Mouse (Mus musculus) retina, postnatal 1 day (tissue): Measurements from ENCODE around the gene Cldn22.

Experiments used
- DNase-seq: peaks from one replicate; pipeline ENCODE4 v3.0.0-alpha.2; 2012

The Cldn22 gene

DNA sequence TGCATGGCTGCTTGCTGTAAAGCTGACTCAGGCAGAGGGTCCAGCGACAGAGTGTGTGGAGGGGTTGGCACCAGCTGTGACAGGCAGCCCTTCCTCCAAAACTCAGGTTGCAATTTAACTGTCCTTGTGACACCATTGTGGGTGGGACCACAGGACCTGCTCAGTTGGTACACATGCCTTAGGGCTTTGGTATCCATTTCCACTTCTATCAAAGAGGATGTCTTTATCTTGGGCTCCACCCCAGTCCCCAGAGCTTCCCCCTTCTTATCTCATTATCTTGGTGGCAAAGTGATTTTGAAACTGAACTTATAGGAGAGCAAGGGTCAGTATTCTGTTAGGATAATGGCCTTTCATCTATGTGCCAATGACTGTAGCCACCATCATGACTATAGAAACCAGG is 9.7 kb downstream of the Cldn22 start:
- DNase-seq: no peak

DNA sequence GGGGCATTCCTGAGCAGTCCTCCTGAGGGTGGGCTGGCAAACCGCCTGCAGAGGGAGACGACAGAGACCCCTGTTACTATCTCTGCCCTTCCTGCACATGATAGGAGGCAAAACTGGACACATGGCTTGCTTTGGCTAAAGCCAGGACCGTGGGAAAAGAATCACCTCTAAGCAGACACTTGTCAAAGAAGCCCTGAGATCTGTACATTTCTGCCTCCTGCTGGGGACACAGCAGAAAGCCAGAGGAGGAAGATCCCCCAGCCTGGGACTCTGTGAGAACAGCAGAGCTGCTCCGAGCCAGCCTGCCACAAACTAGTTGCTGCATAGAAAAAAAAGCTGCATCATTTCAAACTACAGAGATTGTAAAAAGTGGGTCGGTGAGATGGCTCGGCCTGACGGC is 18.8 kb downstream of the Cldn22 start:
- peak; percentile 41 for DNase-seq

DNA sequence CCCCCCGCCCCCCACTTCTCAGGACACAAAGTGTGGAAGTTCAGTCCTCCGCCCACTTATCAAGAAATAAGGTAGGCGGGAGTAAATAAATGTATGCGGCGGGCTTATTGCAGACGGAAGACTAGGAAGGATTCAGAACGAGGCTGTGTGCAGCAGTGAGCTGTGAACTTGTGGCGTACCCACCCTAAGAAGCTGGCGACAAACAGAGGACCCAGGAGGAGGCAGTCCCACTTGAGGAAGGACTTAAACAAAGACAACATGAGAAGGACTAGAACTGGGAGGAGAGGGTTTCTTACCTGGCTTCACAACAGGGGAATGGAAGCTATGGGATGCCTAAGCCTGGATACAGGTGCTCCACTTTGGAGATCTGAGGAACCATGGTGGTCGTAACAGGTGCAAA is 19.4 kb downstream of the Cldn22 start:
- no peak for DNase-seq

DNA sequence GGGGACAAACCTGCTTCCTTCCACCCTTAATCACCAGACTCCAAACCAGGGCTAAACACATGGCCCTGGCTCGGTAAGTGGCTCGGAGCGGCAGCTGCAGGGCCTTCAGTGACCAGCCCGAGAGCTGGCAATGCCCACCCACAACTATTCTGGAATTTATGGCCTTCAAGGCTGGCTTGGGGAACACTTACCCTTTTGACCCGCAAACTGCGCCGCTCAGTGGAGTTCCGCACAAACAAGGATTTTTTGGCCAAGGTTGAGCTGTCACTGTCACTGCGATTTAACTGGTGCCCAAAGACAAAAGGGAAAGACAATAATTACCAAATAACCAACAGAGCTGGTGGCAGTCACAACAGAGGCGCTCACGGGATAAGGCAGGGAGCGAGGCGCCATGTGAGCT is 21.7 kb downstream of the Cldn22 start:
- peak; percentile 77 for DNase-seq

DNA sequence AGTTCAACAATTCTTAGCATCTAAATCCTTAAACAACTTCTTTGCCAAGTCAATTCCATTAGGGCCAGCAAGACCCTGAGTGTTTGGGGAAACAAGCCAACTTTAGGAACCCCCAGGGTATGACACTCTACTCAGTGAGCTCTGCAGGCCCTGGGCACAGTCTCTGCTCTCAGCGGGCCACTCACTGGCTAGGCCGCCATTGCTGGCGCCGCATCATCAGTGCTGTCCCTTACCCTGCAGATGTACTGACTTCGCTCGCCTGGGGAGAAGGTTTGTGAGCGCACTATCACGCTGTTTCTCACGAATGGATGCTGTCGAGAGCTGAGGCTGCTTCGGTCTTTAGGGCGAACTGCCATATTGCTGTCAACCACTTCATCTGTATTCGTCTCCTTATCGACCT is 22.9 kb downstream of the Cldn22 start:
- DNase-seq: no peak

DNA sequence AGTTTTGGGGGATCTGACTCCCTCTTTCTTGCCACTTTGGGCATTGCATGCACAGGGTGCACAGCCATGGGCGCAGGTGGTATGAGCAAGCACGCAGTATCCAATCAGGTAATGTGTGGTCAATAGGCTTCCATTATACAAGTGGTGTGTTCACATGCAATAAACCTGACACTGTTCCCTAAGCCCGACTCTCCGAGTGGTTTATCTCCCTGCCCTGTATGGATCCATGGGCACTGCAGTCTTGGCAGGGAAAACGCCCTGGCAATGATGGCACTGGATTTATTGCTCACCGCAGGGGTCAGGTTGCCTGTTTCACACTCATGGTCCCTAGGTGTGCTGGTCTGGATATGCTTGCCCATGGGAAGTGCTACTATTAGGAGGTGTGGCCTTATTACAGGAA is 23.6 kb downstream of the Cldn22 start:
- no peak for DNase-seq

DNA sequence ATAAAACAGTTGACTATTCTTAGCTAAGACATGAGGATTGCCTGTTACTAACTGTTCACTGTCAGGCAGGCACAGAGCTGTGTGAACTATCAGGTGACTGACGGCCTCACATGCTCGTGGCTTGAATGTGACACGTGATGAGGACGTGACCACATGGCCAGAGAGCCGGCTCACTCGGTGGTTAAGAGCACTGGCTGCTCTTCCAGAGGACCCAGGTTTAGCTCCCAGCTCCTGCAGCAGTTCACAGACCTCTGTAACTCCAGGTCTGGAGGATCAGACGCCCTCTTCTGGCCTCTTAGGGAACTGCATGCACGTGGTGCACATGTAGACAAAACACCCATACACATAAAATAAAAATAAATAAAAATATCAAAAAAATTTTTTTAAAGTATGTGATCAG is 25.6 kb downstream of the Cldn22 start:
- no peak for DNase-seq

DNA sequence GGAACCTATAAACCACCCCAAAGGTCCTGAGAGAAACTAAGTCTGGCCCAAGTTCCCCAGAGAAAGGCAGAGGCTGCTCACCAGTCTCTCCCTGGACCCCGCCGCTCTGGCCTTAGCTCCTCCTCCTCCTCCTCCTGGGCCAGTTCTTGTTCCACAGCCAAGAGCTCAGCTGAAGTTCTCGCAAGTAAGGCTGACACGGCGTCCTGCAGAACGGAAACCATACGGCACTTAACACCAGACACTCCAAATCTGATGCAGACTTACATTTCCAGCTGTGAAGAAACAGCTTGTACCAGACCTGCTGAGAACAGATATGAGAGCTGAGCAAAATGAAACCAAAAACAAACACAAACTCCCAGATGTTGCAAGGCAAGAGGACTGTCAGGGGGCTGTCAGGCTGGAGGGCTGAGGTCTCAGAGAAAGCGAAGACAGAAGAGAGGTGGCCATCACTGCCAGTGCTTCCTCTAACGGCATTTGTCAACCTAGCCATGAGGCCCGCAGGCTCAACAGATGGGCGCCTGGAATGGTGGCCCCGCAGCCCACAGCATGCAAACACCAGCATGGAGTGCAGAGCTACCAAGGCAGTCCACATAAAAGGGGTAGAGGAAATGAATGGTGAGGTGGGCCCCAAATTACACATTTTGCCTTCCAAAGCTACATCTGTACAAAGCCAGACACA is 27.7 kb downstream of the Cldn22 start:
- DNase-seq: no peak

DNA sequence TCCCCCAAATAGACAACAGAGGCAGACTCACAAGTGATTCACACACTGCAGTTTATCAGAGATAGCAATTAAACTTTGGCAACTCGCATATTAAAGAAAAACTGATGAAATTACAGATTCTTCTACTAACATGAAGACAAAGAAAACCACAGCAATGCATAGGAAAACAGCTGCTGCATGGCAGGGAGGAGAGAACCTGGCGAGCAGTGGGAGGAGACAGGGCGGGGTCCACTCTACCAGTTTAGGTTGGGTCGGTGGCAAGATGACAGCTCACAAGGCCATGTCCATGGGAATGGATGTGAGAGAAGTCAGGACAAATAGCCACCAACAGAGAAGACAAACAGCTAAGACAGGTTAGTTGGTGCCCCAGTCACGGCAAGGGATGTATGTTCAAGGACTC is 28.5 kb downstream of the Cldn22 start:
- no peak for DNase-seq

DNA sequence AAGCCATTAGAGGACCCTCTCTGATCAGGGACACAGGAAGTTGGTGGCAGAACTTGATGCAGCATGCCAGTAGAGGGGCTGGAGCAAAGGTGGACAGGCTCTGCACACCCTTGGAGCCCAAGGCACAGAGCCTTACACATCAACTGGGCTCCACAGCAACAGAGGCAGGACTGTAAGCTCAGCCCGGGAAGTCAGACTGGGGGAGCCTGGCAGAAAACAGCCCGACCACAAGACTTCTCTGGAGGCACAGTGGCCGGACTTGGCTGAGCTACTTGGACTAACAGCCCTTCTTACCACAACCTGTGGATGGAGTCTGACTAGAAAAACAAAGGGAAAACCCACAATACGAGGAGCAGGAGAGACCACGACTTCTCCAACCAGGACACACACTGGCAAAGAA is 29.1 kb downstream of the Cldn22 start:
- no peak for DNase-seq

DNA sequence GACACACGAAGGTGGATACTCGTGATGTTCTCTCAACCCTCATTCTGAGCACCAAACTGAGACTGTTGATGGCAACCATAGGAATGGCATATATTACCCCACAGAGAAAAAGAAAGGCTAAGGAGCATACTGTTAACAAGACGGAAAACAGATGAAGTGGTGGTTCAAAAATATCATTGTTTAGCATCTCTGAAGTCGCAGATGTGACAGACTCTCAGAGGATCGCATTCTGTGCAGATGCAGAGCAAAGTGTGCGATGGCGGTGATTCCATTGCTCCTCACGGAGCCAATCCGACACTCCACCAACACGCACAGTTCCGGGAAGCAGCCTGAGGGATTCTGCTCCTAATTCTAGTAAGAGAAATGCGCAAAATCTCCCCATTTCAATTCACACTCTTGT is 35.0 kb downstream of the Cldn22 start:
- DNase-seq: no peak

DNA sequence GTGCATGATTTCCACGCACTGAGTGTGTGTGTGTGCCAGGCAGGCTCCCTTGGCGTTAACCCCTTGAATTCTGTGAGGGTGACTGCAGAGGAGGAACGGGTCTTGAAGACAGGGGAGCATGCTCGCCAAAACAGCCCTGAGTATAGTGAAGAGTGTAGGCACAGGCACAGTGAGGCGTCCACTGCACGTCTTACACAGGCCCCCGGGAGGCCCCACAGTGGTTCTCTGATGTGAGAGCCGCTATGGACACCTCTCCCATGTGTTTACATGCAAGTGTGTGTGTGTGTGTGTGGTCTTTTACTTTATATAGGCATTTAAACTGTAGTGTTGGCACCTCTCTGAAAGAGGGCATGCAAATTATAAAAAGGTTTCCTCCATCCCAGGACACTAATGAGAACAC is 42.3 kb downstream of the Cldn22 start:
- no peak for DNase-seq

DNA sequence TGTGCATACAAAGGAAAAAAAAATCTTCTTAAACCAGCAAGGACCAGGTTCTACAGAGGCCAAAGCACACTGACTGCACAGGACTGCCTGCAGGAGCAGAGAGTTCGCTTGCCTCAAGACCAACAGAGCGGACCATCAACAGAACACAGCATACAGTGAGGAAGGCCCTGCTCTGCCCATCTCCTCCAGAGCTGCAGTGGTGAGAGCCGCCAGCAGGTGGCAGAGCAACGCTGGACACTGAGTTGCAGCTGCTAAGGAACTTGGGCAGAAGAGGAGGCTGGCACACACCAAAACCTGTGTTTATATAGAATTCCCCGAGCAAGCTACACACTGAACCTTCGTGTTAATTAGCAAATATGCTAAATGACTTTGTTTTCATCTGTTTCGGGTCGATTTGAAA is 42.8 kb downstream of the Cldn22 start:
- DNase-seq: peak; percentile 80

DNA sequence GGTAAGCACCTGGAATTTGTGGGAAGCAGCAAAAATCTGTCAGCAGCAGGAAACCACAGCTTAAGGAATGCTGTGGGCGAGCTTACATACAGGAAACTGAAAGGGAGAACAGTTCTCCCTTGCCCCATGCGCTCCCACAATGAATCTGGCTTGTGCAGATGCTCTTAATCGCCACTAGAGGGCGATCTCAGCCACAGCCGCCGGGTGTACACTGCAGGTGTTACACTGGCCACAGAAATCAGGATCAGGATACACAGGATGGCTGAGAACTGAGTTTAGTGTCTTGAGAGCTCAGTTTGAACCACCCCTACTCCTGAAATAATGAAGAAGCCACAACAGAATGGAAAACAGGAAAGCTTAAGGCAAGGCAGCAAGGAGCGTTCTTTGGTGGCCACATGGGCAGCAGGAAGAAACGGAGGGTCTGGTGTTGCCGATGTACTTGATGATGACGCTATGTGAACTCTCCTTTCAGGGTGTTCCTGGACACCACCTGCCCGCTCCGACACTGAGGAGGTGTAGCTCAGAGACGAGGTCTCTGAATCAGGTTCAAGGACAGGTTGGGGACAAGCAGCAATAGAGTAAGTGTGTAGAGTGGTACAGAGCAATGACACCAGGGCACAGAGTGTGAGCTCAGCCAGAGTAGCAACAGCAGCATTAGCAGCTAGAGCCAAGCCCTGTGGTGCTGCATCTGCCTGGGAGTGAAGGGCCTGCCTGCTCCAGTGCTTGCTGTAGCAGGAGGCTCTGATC is 48.3 kb downstream of the Cldn22 start:
- DNase-seq: peak; percentile 69

DNA sequence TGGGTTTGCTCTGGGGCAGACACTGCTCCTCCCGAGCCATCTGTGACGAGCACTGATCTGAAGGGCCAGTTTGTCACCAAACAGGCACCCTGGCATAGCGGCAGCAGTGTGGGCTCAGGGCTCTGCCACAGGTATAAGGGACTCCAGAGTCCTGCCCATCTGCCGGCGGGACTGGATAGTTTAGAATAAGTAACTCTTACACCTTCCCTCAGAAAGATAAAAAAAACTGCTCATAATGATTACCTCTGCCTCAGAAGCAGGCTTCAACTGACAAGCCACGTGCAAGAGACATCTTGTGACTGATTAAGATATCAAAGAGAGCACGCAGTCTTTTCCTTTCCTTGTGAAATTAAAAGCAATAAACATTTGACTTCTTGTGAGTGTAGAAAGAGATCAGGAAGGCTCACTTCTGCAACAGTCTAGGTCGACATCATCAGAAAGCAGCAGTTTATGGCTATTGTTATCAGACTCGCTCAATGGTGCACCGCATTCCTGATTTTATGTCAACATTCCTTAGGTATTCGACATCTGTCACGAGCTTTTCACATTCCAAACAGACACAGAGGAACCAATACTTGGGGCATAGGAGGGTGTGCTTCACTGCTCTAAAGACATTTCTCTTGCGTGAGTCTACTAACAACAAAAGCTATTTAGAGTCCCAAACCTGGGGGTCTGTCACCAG is 50.4 kb downstream of the Cldn22 start:
- DNase-seq: no peak
